Mouse (Mus musculus): ENCODE results near the gene Cfap299.

DNA sequence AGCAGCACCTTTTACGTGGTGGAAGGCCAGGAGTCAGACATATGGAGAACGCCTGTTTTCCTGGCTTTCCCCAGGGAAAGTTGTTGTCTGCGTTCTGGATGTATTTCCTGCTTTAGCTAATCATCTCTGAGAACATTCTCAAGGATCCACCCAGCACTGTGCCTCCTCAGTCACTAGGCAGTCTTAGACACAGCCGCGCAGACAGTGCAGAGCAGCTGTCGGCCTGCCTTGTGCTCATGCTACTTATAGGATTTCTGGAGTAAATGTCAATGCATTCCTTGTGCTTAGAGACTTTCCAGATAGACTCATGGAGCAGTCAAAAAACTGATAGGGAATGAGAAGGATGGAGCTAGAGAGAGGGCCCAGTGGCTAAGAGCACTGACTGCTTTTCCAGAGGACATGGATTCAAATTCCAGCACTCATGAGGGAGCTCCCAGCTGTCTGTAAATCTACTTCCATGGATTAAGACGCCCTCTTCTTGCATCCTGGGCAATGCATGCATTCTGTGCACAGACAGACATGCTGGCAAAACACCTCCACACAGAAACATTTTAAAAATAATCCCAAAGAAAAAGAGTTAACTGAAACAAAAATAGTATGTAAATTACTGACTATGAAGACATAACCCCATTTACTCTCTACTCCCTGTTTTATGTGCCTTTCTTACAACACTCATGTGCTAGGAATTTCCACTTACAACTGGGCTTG lies 193.3 kb downstream of the Cfap299 start:
- TF ChIP-seq TAL1 (IDR thresholded peaks at IDR 0.05; ENCODE audit: low read length) (no peak), GATA1 (IDR thresholded peaks at IDR 0.05; ENCODE audit: low read length) (no peak)
